In the genomic region with DNA sequence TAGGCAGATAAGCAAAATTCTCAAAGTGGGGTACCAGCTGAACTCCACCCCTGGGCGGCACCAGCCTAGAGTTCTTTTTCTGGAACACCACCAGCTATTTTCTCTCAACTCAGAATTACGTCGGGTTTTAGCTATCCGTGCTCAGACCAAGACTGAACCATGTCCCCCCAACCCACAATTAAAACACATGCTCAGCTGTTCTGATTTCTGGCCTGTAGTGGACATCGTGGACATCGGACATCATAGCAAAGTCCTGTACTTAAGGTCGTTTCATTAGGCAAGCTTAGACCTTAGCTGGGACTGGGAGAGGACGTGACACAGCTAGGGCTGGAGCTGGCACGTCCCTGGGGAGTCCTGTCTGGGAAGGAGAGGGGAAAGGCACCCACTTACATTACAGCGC, we compare ENCODE assay signal across 9 mouse cellular contexts. TPM values are rescaled to one million over a fixed set of nuclear protein-coding genes. Genes with fewer than 3 reads are reported as not detected.
DNase-seq lines count a peak whose midpoint lies in the region; ATAC-seq and TF ChIP-seq lines count a peak whose summit lies in the region.
"Had no signal": no experiment of that assay in that cellular context is flagged by ENCODE, and none has a peak within 500 bp of the region (broad histone marks: within the 10 kb centered on the region; RNA-seq: fewer than 3 reads in every experiment).

No protein-coding gene starts in this region.

- H3K36me3 ChIP-seq in kidney, embryonic 15.5 days = no peaks in the 10 kb centered on the region
- H3K36me3 ChIP-seq in embryonic facial prominence, embryonic 13.5 days = no peaks in the 10 kb centered on the region
- H3K36me3 ChIP-seq in limb, embryonic 15.5 days = no peaks in the 10 kb centered on the region

- 14% methylated on average over 10 of the region's 10 CpGs for WGBS in kidney, embryonic 15.5 days
- WGBS in bone marrow, adult 2 months = 9% methylated on average over 10 of the region's 10 CpGs
- 7% methylated on average over 10 of the region's 10 CpGs for WGBS in embryonic facial prominence, embryonic 13.5 days
- 11% methylated on average over 10 of the region's 10 CpGs for WGBS in limb, embryonic 15.5 days

- TF ChIP-seq POLR2A in bone marrow, adult 2 months (IDR thresholded peaks at IDR 0.05; ENCODE audit: borderline replicate concordance, control insufficient read depth, low read depth, low read length) = no peak

- peaks cover 37% of the 10 kb centered on the region for H3K4me1 ChIP-seq in kidney, embryonic 15.5 days
- peaks cover 1% of the 10 kb centered on the region for H3K4me1 ChIP-seq in bone marrow, adult 2 months (ENCODE audit: control insufficient read depth, insufficient read depth, low read length)
- peaks cover 34% of the 10 kb centered on the region for H3K4me1 ChIP-seq in embryonic facial prominence, embryonic 13.5 days
- peaks cover 39% of the 10 kb centered on the region for H3K4me1 ChIP-seq in limb, embryonic 15.5 days

- DNase-seq in kidney, adult 18-20 months = no peak

- H3K9ac ChIP-seq in kidney, embryonic 15.5 days = no peak overlapping the region
- H3K9ac ChIP-seq in embryonic facial prominence, embryonic 13.5 days = no peak overlapping the region
- no peak overlapping the region for H3K9ac ChIP-seq in limb, embryonic 15.5 days

- no peak overlapping the region for H3K27ac ChIP-seq in kidney, embryonic 15.5 days
- H3K27ac ChIP-seq in bone marrow, adult 2 months (ENCODE audit: control insufficient read depth, insufficient read depth, low read depth, low read length, poor library complexity) = peak overlapping the region; percentile 52
- no peak overlapping the region for H3K27ac ChIP-seq in embryonic facial prominence, embryonic 13.5 days
- no peak overlapping the region for H3K27ac ChIP-seq in limb, embryonic 15.5 days

- no peaks in the 10 kb centered on the region for H3K9me3 ChIP-seq in kidney, embryonic 15.5 days (replicated peaks)
- no peaks in the 10 kb centered on the region for H3K9me3 ChIP-seq in embryonic facial prominence, embryonic 13.5 days
- H3K9me3 ChIP-seq in limb, embryonic 15.5 days = no peaks in the 10 kb centered on the region

- ATAC-seq in kidney, embryonic 15.5 days (replicated peaks; ENCODE audit: low FRiP score) = no peak
- ATAC-seq in embryonic facial prominence, embryonic 13.5 days (ENCODE audit: insufficient number of reproducible peaks, insufficient read depth, low FRiP score, low TSS enrichment, low read depth) = no peak
- ATAC-seq in limb, embryonic 15.5 days (ENCODE audit: insufficient number of reproducible peaks, low FRiP score, low TSS enrichment, low read depth) = no peak
- ATAC-seq in cerebellum, adult (ENCODE audit: insufficient number of reproducible peaks, low FRiP score, low TSS enrichment) = no peak
- ATAC-seq in granulocyte monocyte progenitor cell, adult 5-6 weeks (replicated peaks; ENCODE audit: poor library complexity, severe bottlenecking) = no peak

- H3K4me2 ChIP-seq in kidney, embryonic 15.5 days = peak overlapping the region; percentile 79
- peak overlapping the region; percentile 66 for H3K4me2 ChIP-seq in embryonic facial prominence, embryonic 13.5 days
- peak overlapping the region; percentile 50; the same call in 1 of the 2 replicates for H3K4me2 ChIP-seq in limb, embryonic 15.5 days

- no peak for TF ChIP-seq CTCF in bone marrow, adult 2 months (IDR thresholded peaks at IDR 0.05; ENCODE audit: control insufficient read depth, insufficient read depth, low read length)

- H3K4me3 ChIP-seq in kidney, embryonic 15.5 days (replicated peaks) = peak overlapping the region; percentile 44; the same call in 1 of the 2 replicates
- H3K4me3 ChIP-seq in bone marrow, adult 2 months (replicated peaks; ENCODE audit: control insufficient read depth, low read depth, low read length) = peak overlapping the region; percentile 54
- peak overlapping the region; percentile 38 for H3K4me3 ChIP-seq in embryonic facial prominence, embryonic 13.5 days
- H3K4me3 ChIP-seq in limb, embryonic 15.5 days = no peak overlapping the region
- H3K4me3 ChIP-seq: erythroblast, embryonic 14.5 days had no signal

- peaks cover 62% of the 10 kb centered on the region for H3K27me3 ChIP-seq in kidney, embryonic 15.5 days
- peaks cover 69% of the 10 kb centered on the region for H3K27me3 ChIP-seq in embryonic facial prominence, embryonic 13.5 days
- peaks cover 41% of the 10 kb centered on the region for H3K27me3 ChIP-seq in limb, embryonic 15.5 days

RNA-seq across cellular contexts. Expression of gene Ebf1, which starts 5.0 kb away (rescaled TPM):
- polyA plus RNA-seq in kidney, embryonic 15.5 days (2015; fragmentation: Nextera tagmentation; extraction: Ambion mirVana) = 22.8 and 24.1 TPM in 2 replicates
- polyA plus RNA-seq in bone marrow, adult 2 months (2011; ENCODE audit: insufficient read depth, insufficient read length, low replicate concordance, missing spikeins) = 70.8 and 188 TPM in 2 replicates
- 69.1 and 77.2 TPM in 2 replicates for polyA plus RNA-seq in embryonic facial prominence, embryonic 13.5 days (2015; fragmentation: Nextera tagmentation; extraction: Ambion mirVana)
- 54.1 and 65.0 TPM in 2 replicates for polyA plus RNA-seq in limb, embryonic 15.5 days (2015; fragmentation: Nextera tagmentation; extraction: Ambion mirVana)
- not detected in 2 replicates for total RNA-seq in granulocyte monocyte progenitor cell, adult 5-6 weeks (2014; fragmentation: Nextera tagmentation)
- total RNA-seq in granulocyte monocyte progenitor cell, adult 5-6 weeks (2017) = not detected in 2 replicates
- total RNA-seq: hematopoietic stem cell, adult 5-6 weeks had no signal
- polyA plus RNA-seq: erythroblast, embryonic 14.5 days had no signal
